Mouse (Mus musculus) erythroblast, embryonic 14.5 days (primary cell): ENCODE results near the gene Ap3s2. TPM values are rescaled to one million over a fixed set of nuclear protein-coding genes. Genes with fewer than 3 reads are reported as not detected.

ENCODE experiments used
- H3K27me3 ChIP-seq: 2 replicates; pipeline ENCODE4 v1.6.1; 2012; ENCODE audit warnings: inconsistent platforms; ENCODE audit not compliant: control insufficient read depth
- H3K36me3 ChIP-seq: 2 replicates; pipeline ENCODE4 v1.6.1; 2012; ENCODE audit warnings: mild to moderate bottlenecking, inconsistent platforms; ENCODE audit not compliant: control insufficient read depth
- H3K4me1 ChIP-seq: 2 replicates; pipeline ENCODE4 v1.6.1; 2012; ENCODE audit warnings: inconsistent platforms; ENCODE audit not compliant: control insufficient read depth
- H3K4me3 ChIP-seq: replicated peaks from 2 replicates; pipeline ENCODE3; 2012; ENCODE audit warnings: moderate library complexity, mild to moderate bottlenecking, inconsistent platforms
- H3K9me3 ChIP-seq: 2 replicates; pipeline ENCODE4 v1.6.1; 2012; ENCODE audit warnings: low read length, inconsistent platforms, mixed read lengths; ENCODE audit not compliant: control insufficient read depth
- GATA1 ChIP-seq: IDR thresholded peaks from 2 replicates; pipeline ENCODE4 v1.6.1; 2012; ENCODE audit warnings: low read length, inconsistent platforms, mixed read lengths
- TAL1 ChIP-seq: IDR thresholded peaks from 3 replicates; pipeline ENCODE4 v1.6.1; 2012; ENCODE audit warnings: low read length, inconsistent platforms, mixed read lengths
- polyA plus RNA-seq: library from polyadenylated mRNA; stranded (reverse); fragments of >175 nt; gene quantifications from 2 replicates; pipeline ENCODE4 v1.2.3, GENCODE M21; 2012

The Ap3s2 gene
- 0.25 and 0.42 TPM in 2 replicates for polyA plus RNA-seq

DNA sequence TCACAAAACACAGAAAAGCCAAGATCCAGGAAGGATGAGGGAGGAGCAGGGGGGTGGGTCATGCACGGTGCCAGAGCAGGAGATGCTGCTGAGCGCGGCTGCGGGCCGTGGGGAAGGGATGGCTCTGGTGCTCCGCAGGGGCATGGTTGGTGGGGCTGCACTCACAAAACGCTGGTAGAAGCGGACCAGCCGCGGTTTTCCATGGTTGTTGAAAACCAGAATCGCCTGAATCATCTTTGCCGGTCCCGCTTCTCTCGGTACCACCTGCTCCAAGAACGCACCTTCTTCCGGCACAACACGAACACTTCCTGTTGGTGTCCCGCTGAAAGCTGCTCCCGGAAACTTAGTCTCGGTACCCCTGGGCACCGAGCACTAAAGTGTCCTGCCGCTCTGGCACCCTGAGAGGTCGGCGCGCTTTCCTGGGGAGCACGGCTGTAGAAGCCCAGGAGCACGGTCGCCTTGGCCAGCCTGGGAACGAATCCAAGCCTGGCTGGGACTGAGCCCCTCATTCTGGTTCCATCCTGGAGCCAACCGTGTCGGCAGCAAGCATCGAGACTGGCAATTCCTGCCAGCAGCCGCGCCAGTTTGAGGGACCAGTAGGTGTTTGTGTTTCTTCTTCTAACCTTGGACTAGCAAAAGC is at the start of gene Ap3s2:
Gene Ap3s2 (minus strand): TSS at position 306 of the 640 bp plus-strand sequence.
- Histone ChIP-seq H3K9me3 (no peaks in the 10 kb centered on the region), H3K4me1 (peaks cover 20% of the 10 kb centered on the region), H3K36me3 (peaks cover 4% of the 10 kb centered on the region; the same call in 1 of the 2 replicates), H3K4me3 (peak within 1 kb of the TSS; percentile 81), H3K27me3 (no peaks in the 10 kb centered on the region)
- TF ChIP-seq GATA1 (no peak), TAL1 (no peak)

DNA sequence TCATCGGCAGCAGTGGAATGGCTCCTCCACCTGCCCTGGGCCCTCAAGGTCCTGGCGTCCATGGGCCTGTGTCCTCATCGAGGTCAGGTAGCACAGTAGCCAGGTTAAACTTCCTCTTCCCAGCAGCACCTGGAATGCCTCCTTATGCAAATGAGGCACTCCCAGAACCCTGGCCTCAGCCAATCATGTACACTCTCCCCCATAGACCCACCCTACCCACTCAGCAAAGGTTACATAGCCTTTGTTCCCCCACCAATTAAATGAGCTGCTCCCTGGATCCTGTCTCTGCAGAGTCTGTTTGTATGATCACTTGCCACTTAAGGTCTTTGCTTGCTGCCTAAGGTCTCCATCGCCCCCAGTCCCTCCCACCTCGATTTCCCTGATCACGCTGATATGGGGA is 47.9 kb upstream of the Ap3s2 start:
- Histone ChIP-seq H3K4me1 (no peaks in the 10 kb centered on the region), H3K9me3 (no peaks in the 10 kb centered on the region), H3K27me3 (no peaks in the 10 kb centered on the region), H3K36me3 (no peaks in the 10 kb centered on the region), H3K4me3 (no peak overlapping the region)
- TF ChIP-seq TAL1 (no peak), GATA1 (no peak)

DNA sequence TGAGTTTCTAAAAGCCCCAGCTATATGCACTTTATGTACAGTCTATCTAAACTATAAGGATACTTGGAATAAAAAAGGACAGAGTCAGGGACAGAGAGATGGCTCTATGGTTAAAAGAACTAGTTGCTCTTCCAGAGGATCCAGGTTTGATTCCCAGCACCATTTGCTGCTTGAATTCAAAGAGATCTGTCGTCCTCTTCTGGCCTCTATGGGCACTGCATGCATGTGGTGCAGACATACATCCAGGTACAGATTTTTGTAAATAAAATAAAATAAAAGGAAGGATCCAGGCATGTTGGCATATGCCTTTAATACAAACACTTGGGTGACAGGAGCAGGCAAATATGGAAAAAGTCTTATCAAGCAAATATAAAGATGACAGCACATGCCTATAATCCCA is 41.2 kb upstream of the Ap3s2 start:
- no peak overlapping the region for H3K4me3 ChIP-seq
- H3K36me3 ChIP-seq = no peaks in the 10 kb centered on the region
- no peak for TF ChIP-seq GATA1
- no peak for TF ChIP-seq TAL1

DNA sequence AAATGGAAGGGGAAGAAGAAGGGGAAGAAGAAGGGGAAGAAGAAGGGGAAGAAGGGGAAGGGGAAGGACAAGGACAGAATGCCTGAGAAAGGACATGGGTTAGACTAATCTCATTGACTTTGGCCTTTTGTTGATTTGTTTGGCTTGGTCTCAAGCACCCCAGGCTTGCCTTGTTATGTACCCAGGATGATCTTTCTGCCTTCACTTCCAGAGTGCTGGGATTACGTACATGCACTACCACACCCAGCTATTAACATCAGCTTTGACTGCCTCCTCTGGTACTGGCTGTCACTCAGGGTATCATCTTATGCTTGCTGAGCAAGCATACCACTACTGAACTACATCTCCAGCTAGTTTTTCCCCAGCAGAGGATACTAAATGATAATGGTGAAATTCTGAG is 35.7 kb upstream of the Ap3s2 start:
- Histone ChIP-seq H3K4me1 (no peaks in the 10 kb centered on the region), H3K36me3 (no peaks in the 10 kb centered on the region), H3K27me3 (no peaks in the 10 kb centered on the region), H3K4me3 (no peak overlapping the region), H3K9me3 (no peaks in the 10 kb centered on the region)
- TF ChIP-seq GATA1 (no peak), TAL1 (no peak)

More for the DNA sequence above, 41.2 kb upstream of the Ap3s2 start:
- H3K9me3 ChIP-seq = no peaks in the 10 kb centered on the region
- no peaks in the 10 kb centered on the region for H3K4me1 ChIP-seq
- no peaks in the 10 kb centered on the region for H3K27me3 ChIP-seq

DNA sequence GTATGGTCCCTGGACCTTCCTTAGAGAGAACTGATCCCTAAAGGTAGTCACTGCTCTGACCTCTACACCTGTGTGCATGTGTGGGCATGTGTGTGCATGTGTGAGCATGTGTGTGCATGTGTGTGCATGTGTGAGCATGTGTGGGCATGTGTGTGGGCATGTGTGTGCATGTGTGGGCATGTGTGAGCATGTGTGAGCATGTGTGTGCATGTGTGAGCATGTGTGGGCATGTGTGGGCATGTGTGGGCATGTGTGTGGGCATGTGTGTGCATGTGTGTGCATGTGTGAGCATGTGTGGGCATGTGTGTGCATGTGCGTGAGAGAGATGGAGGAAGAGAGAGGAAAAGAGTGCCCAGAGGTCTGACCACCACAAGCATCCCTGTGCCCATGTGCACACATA is 34.4 kb upstream of the Ap3s2 start:
- H3K27me3 ChIP-seq = no peaks in the 10 kb centered on the region
- H3K36me3 ChIP-seq = no peaks in the 10 kb centered on the region
- no peak for TF ChIP-seq GATA1
- no peak; the same call in 2 of the 3 replicates for TF ChIP-seq TAL1
- no peaks in the 10 kb centered on the region for H3K4me1 ChIP-seq
- H3K4me3 ChIP-seq = no peak overlapping the region
- no peaks in the 10 kb centered on the region for H3K9me3 ChIP-seq

DNA sequence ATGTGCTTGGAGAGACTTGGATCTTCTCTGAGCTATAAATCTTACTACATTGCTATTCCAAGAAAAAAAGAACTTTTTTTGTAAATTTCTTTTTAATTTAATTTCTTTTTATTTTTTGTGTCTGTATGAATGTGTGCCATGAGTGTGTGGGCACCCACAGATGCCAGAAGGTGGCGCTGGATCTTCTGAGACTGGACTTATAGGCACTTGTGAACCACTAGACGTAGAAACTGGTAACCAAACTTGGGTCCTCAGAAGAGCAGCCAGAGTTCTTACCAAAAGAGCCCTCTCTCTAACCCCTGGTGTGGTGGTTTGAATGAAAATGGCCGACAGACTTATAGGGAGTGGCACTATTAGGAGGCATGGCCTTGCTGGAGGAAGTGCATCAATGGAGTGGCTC is 30.6 kb upstream of the Ap3s2 start:
- Histone ChIP-seq H3K9me3 (no peaks in the 10 kb centered on the region), H3K36me3 (no peaks in the 10 kb centered on the region), H3K4me3 (no peak overlapping the region), H3K4me1 (no peaks in the 10 kb centered on the region), H3K27me3 (no peaks in the 10 kb centered on the region)
- TF ChIP-seq GATA1 (no peak), TAL1 (no peak)

DNA sequence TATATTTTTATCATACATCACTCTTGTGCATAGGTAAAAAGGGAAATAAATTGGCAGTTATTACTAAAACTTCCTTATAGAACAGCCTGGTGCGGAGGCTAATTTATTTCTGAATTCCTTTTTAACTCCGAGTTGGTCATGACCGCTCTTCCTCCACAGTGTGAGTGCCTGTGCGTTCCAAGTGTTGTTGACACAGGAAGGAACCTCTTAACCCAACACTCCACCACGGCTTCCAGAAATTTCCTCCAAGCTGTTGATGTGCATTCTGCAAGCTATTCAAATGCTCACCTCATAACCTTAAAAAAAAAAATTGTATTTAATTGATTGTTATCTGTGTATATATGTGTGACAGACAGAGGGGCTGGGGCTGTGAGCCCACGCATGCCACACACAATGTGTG is 29.8 kb upstream of the Ap3s2 start:
- Histone ChIP-seq H3K36me3 (no peaks in the 10 kb centered on the region), H3K9me3 (no peaks in the 10 kb centered on the region), H3K4me3 (no peak overlapping the region), H3K4me1 (no peaks in the 10 kb centered on the region), H3K27me3 (no peaks in the 10 kb centered on the region)
- TF ChIP-seq GATA1 (no peak), TAL1 (no peak)

DNA sequence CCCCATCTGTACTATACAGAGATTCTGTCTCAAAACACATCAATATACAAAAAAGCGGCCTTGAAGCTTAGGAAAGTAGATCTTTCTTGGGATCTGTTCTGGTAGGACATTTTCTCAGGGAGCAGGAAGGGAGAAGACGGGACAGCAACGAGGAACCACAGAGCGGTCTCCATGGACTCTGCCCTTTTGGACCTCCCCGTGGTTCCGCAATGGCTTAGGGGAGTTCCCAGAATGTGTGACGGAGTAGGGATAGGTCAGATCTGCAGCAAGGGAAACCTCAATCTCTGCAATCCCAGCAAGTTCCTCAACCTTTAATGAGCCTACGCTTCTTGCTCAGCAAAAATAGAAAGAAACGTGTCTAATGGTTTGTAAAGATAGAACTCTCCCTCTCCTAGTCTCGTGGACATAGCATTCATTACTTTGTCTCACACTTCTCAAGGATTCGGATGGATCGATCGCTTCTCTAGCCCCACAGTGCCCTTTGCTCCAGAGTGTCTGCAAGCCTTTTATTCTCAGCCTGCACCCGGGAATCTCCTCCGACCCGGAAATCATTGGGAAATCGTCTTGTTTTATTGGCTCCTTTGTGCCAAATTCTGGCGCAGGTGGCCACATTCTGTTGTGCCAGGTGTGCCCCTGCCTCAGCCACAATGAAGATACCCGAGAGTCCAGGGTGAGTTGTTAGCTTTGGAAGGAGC is 15.2 kb upstream of the Ap3s2 start:
- H3K4me3 ChIP-seq = no peak overlapping the region
- peaks cover 32% of the 10 kb centered on the region for H3K27me3 ChIP-seq
- no peak for TF ChIP-seq TAL1
- TF ChIP-seq GATA1 = no peak
- no peaks in the 10 kb centered on the region for H3K9me3 ChIP-seq
- H3K4me1 ChIP-seq = no peaks in the 10 kb centered on the region
- no peaks in the 10 kb centered on the region for H3K36me3 ChIP-seq

DNA sequence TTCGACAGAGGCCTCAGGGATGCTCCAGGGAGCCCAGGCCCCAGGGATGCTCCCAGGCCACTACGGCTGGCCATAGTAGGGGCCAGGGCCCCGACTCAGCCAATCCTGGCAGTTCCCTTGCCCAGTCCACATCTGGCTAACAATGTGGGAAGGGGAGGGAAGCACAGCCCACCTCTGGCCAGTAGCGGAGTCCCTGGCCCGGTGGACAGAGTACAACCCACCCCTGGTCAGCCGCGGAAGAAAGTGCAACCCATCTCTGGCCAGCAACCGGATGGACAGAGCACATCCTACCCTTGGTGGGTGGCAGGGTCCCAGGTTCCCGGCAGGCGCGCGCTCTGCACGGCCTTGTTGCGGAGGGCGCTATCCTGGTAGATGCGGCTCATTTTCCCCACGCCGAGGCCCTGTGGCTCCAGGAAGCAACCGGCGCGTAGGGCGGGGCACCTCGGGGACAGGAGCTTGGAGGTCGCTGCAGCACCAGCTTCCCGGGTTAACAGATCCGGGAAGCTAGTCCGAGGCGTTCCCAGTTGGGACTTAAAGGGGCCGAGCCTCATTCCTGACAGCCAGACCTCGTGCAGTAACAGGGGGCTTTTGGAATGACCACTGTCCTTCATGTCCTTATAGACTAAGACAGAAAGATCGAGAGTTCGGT is 14.5 kb upstream of the Ap3s2 start, which contains the start of gene Arpin:
Gene Arpin (minus strand): TSS at position 498 of the 649 bp plus-strand sequence.
- peak within 1 kb of the TSS; percentile 37 for H3K4me3 ChIP-seq
- H3K9me3 ChIP-seq = no peaks in the 10 kb centered on the region

More for the DNA sequence above, 14.5 kb upstream of the Ap3s2 start, which contains the start of gene Arpin:
- Histone ChIP-seq H3K27me3 (peaks cover 32% of the 10 kb centered on the region), H3K36me3 (no peaks in the 10 kb centered on the region), H3K4me1 (no peaks in the 10 kb centered on the region)
- TF ChIP-seq GATA1 (no peak), TAL1 (no peak)
